Mouse (Mus musculus) midbrain, embryonic 16.5 days (tissue): ENCODE results near the gene Prkce. TPM values are rescaled to one million over a fixed set of nuclear protein-coding genes. Genes with fewer than 3 reads are reported as not detected.

ENCODE experiments used
- ATAC-seq: fragments of 200-750 bp; cut with Nextera tagmentation; 2 replicates; pipeline ENCODE4 v1.8.0; 2017; ENCODE audit warnings: moderate TSS enrichment
- H3K27ac ChIP-seq: fragments of 300-500 bp; sonication (generic); 2 replicates; pipeline ENCODE4 v1.5.1; 2014; ENCODE audit warnings: mild to moderate bottlenecking, low read length, mixed read lengths
- H3K27me3 ChIP-seq: fragments of 300-500 bp; sonication (generic); 2 replicates; pipeline ENCODE4 v1.6.1; 2014; ENCODE audit warnings: low read depth, low read length, mixed read lengths; ENCODE audit not compliant: control insufficient read depth, insufficient read depth
- H3K36me3 ChIP-seq: fragments of 300-500 bp; sonication (generic); 2 replicates; pipeline ENCODE4 v1.6.1; 2014; ENCODE audit warnings: mild to moderate bottlenecking, low read length, moderate library complexity, mixed read lengths; ENCODE audit not compliant: control insufficient read depth, insufficient read depth
- H3K4me1 ChIP-seq: fragments of 300-500 bp; sonication (generic); 2 replicates; pipeline ENCODE4 v1.6.1; 2014; ENCODE audit warnings: mild to moderate bottlenecking, low read length, mixed read lengths; ENCODE audit not compliant: control insufficient read depth, insufficient read depth
- H3K4me2 ChIP-seq: fragments of 300-500 bp; sonication (generic); 2 replicates; pipeline ENCODE4 v1.6.1; 2014; ENCODE audit warnings: mild to moderate bottlenecking, low read length, mixed read lengths
- H3K4me3 ChIP-seq: fragments of 300-500 bp; sonication (generic); 2 replicates; pipeline ENCODE4 v1.5.1; 2014; ENCODE audit warnings: low read depth, mild to moderate bottlenecking, low read length, moderate library complexity, mixed read lengths
- H3K9ac ChIP-seq: fragments of 300-500 bp; sonication (generic); 2 replicates; pipeline ENCODE4 v1.6.1; 2014; ENCODE audit warnings: low read depth, low read length, mixed read lengths
- H3K9me3 ChIP-seq: fragments of 300-500 bp; sonication (generic); replicated peaks from 2 replicates; pipeline ENCODE4 v1.6.1; 2014; ENCODE audit warnings: mild to moderate bottlenecking, low read length, mixed read lengths; ENCODE audit not compliant: control insufficient read depth, poor library complexity, severe bottlenecking
- WGBS: fragments of 180-500 bp; shearing (Covaris S2); extraction: QIAGEN DNeasy Blood & Tissue Kit; methylation state at CpG from one replicate; pipeline ENCODE4 v1.1.7; 2014; 5-methylcytosine and 5-hydroxymethylcytosine counted together
- polyA plus RNA-seq: library from polyadenylated mRNA; unstranded; fragments of >200 nt; fragmentation: Nextera tagmentation; extraction: Ambion mirVana; gene quantifications from 2 replicates; pipeline ENCODE4 v1.2.1, GENCODE M21; 2015

Prkce gene
- polyA plus RNA-seq, 1 experiment from 2014 or later: 41.5 TPM

DNA sequence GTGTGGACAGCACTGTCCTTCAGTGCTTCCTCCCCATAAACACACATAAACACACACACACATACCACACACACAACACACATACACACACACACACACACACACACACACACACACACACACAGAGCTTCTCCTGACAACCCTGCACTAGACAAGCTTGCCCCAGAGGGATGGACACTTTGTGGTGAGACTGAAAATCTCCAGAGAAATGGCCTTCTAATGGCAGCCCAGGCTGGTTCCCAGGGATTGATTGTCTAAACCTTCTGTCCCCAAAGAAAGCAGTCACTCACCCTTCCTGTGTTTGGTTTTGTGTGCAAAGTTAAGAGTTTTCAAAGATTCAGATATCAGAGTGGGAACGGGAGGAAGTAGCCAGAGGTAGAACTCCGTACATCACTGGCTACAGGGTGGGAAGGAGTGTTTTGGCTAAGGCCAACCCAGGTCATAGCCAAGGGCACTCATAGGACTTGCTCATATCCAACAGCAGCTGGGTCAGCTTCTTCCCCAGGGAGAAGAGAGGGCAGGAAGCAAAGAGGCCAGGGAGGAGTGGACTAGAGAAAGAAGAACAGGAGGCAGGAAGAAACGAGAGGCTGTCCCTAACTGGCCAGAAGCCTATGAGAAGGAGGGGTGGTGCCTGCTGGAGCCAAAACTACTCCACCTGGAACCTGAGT lies 450.1 kb downstream of the Prkce start:
- no peak; the same call in 1 of the 2 replicates for ATAC-seq
- 80% methylated on average over 3 of the region's 3 CpGs for WGBS
- no peak overlapping the region for H3K27ac ChIP-seq
- no peak overlapping the region for H3K4me3 ChIP-seq
- H3K9ac ChIP-seq: no peak overlapping the region
- no peak overlapping the region for H3K4me2 ChIP-seq
- H3K27me3 ChIP-seq: no peaks in the 10 kb centered on the region
- H3K4me1 ChIP-seq: no peaks in the 10 kb centered on the region
- H3K36me3 ChIP-seq: no peaks in the 10 kb centered on the region
- H3K9me3 ChIP-seq: no peaks in the 10 kb centered on the region

GRCm38 (mm10) chr17:86618431-86618861 lies 450.9 kb downstream of the Prkce start:
- H3K4me2 ChIP-seq: no peak overlapping the region
- H3K4me1 ChIP-seq: no peaks in the 10 kb centered on the region
- H3K9me3 ChIP-seq: no peaks in the 10 kb centered on the region
- no peak overlapping the region for H3K4me3 ChIP-seq
- H3K27me3 ChIP-seq: no peaks in the 10 kb centered on the region
- WGBS: 80% methylated on average over 4 of the region's 4 CpGs
- no peaks in the 10 kb centered on the region for H3K36me3 ChIP-seq
- no peak for ATAC-seq
- no peak overlapping the region for H3K9ac ChIP-seq
- no peak overlapping the region for H3K27ac ChIP-seq

GRCm38 (mm10) chr17:86622862-86623261 lies 455.3 kb downstream of the Prkce start:
- no peak overlapping the region for H3K27ac ChIP-seq
- no peaks in the 10 kb centered on the region for H3K36me3 ChIP-seq
- no peak overlapping the region for H3K4me2 ChIP-seq
- no peak for ATAC-seq
- 45% methylated on average over 3 of the region's 3 CpGs for WGBS
- H3K4me1 ChIP-seq: no peaks in the 10 kb centered on the region
- H3K9me3 ChIP-seq: no peaks in the 10 kb centered on the region
- H3K27me3 ChIP-seq: no peaks in the 10 kb centered on the region
- H3K4me3 ChIP-seq: no peak overlapping the region
- no peak overlapping the region for H3K9ac ChIP-seq

GRCm38 (mm10) chr17:86626523-86626922 lies 458.9 kb downstream of the Prkce start:
- ATAC-seq: no peak
- H3K27me3 ChIP-seq: no peaks in the 10 kb centered on the region
- no peak overlapping the region for H3K9ac ChIP-seq
- H3K36me3 ChIP-seq: no peaks in the 10 kb centered on the region; the same call in 1 of the 2 replicates
- 91% methylated on average over 6 of the region's 6 CpGs for WGBS
- no peaks in the 10 kb centered on the region for H3K9me3 ChIP-seq
- no peak overlapping the region for H3K27ac ChIP-seq
- no peak overlapping the region for H3K4me3 ChIP-seq
- no peaks in the 10 kb centered on the region for H3K4me1 ChIP-seq
- no peak overlapping the region for H3K4me2 ChIP-seq

GRCm38 (mm10) chr17:86633131-86633530 lies 465.5 kb downstream of the Prkce start:
- ATAC-seq: no peak
- H3K9ac ChIP-seq: no peak overlapping the region
- H3K9me3 ChIP-seq: no peaks in the 10 kb centered on the region
- no peaks in the 10 kb centered on the region for H3K27me3 ChIP-seq
- no peak overlapping the region for H3K27ac ChIP-seq
- H3K4me2 ChIP-seq: no peak overlapping the region
- H3K36me3 ChIP-seq: no peaks in the 10 kb centered on the region; the same call in 1 of the 2 replicates
- no peak overlapping the region for H3K4me3 ChIP-seq
- 75% methylated on average over 4 of the region's 4 CpGs for WGBS
- H3K4me1 ChIP-seq: no peaks in the 10 kb centered on the region

DNA sequence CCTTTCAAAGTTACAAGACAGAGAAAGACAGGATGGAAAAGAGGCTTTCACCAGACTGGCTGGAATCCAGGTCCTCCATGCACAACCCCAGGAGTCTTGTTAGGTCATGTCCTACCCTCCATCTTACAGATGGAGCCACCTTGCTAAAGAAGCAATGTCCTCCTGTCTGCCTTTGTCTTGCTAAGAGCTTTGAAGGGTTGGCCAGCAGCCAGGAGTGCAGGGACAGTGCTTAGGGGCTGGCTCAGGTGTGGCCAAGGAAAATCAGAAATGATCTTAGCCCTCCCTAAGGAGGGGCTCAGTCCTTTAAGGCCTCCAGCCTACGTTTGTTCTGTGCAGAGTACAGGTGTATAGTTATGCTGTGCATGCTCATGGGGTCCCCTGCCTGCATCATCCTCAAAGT lies 469.7 kb downstream of the Prkce start:
- Histone ChIP-seq H3K27me3 (no peaks in the 10 kb centered on the region), H3K36me3 (no peaks in the 10 kb centered on the region), H3K9me3 (no peaks in the 10 kb centered on the region), H3K9ac (no peak overlapping the region), H3K4me3 (no peak overlapping the region), H3K27ac (no peak overlapping the region), H3K4me2 (no peak overlapping the region), H3K4me1 (no peaks in the 10 kb centered on the region)
- ATAC-seq: no peak
- WGBS: 71% methylated on average over 1 of the region's 1 CpGs

- Histone ChIP-seq H3K36me3 (no peaks in the 10 kb centered on the region), H3K9me3 (no peaks in the 10 kb centered on the region), H3K27me3 (no peaks in the 10 kb centered on the region), H3K4me1 (no peaks in the 10 kb centered on the region), H3K27ac (no peak overlapping the region), H3K4me3 (no peak overlapping the region), H3K4me2 (no peak overlapping the region), H3K9ac (no peak overlapping the region)
- WGBS: 52% methylated on average over 3 of the region's 3 CpGs
- ATAC-seq: no peak
These were observed 471.7 kb downstream of the Prkce start for GRCm38 (mm10) chr17:86639279-86639678.

GRCm38 (mm10) chr17:86647226-86647625 lies 479.6 kb downstream of the Prkce start:
- no peak for ATAC-seq
- H3K9ac ChIP-seq: no peak overlapping the region
- WGBS: 99% methylated on average over 3 of the region's 3 CpGs
- H3K4me3 ChIP-seq: no peak overlapping the region
- no peaks in the 10 kb centered on the region for H3K4me1 ChIP-seq
- H3K36me3 ChIP-seq: no peaks in the 10 kb centered on the region
- H3K4me2 ChIP-seq: no peak overlapping the region
- no peaks in the 10 kb centered on the region for H3K27me3 ChIP-seq
- H3K9me3 ChIP-seq: no peaks in the 10 kb centered on the region
- no peak overlapping the region for H3K27ac ChIP-seq

DNA sequence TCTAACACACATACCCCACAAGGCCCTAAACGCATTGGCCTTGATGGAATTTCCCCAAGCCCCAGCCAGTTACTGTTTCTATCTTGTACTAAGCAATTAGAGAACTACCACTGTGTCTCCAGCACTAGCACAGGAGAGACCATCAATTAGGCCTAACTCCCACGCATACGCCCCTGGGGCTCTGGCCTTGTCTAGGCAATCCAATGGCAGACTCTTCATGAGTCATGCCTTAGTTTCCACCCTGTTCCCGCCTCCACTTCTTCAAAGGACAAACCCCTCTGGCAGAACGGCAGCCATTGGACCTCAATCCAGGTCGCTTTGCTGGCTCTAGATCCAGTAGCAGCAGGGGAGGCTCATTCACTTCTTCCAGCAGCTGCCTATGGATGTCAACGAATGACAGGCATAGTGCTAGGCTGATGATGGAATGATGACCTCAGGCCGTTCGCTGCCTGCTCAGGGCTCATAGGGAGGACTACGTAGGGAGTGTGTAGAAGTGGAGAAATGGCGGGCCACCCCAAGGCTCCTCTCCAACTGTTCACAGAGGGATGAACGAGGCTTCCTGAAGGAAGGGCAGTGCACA lies 481.4 kb downstream of the Prkce start:
- no peaks in the 10 kb centered on the region for H3K4me1 ChIP-seq
- 92% methylated on average over 12 of the region's 12 CpGs for WGBS
- no peak overlapping the region for H3K4me2 ChIP-seq
- H3K9ac ChIP-seq: no peak overlapping the region
- H3K36me3 ChIP-seq: no peaks in the 10 kb centered on the region
- no peak overlapping the region for H3K27ac ChIP-seq
- ATAC-seq: no peak
- H3K27me3 ChIP-seq: no peaks in the 10 kb centered on the region
- H3K9me3 ChIP-seq: no peaks in the 10 kb centered on the region
- H3K4me3 ChIP-seq: no peak overlapping the region
